Mouse (Mus musculus): ENCODE measurements around the gene Mms19. TPM values are rescaled to one million over a fixed set of nuclear protein-coding genes. Genes with fewer than 3 reads are reported as not detected.

Mms19 gene
- total RNA-seq, 4 experiments from 2014 or later, result 9.1 to 14.1 (median 9.8) TPM

- no peak for DNase-seq (ENCODE audit: low spot score in 2 of 2)
These were observed 18.0 kb upstream of the Mms19 start for GRCm38 (mm10) chr19:41998770-41999548.

GRCm38 (mm10) chr19:41997090-41997489, 16.1 kb upstream of the Mms19 start:
- DNase-seq (ENCODE audit: low spot score in 2 of 2), result no peak

GRCm38 (mm10) chr19:41995483-41995882, 14.5 kb upstream of the Mms19 start:
- DNase-seq (ENCODE audit: low spot score in 2 of 2), result no peak

- no peak for DNase-seq (ENCODE audit: low spot score in 2 of 2)
These were observed 13.1 kb upstream of the Mms19 start for GRCm38 (mm10) chr19:41994023-41994422.

- peak; percentile 77 to 79 for DNase-seq (ENCODE audit: low spot score in 2 of 2)
These were observed 12.5 kb upstream of the Mms19 start for GRCm38 (mm10) chr19:41993484-41993883.

- DNase-seq (ENCODE audit: low spot score in 2 of 2), result no peak
These were observed 12.0 kb upstream of the Mms19 start for GRCm38 (mm10) chr19:41992971-41993370.

- no peak for DNase-seq (ENCODE audit: low spot score in 2 of 2)
These were observed 11.0 kb upstream of the Mms19 start for GRCm38 (mm10) chr19:41991926-41992477.

- DNase-seq (ENCODE audit: low spot score in 2 of 2), result no peak
These were observed 8.9 kb upstream of the Mms19 start for GRCm38 (mm10) chr19:41989810-41990209.

GRCm38 (mm10) chr19:41987206-41987605, 6.2 kb upstream of the Mms19 start:
- peak; percentile 59 to 76 for DNase-seq (ENCODE audit: low spot score in 2 of 2)

- no peak for DNase-seq (ENCODE audit: low spot score in 2 of 2)
These were observed 5.0 kb upstream of the Mms19 start for GRCm38 (mm10) chr19:41985994-41986393.

- DNase-seq (ENCODE audit: low spot score in 2 of 2), result no peak
These were observed 1.8 kb upstream of the Mms19 start for GRCm38 (mm10) chr19:41982791-41983150.

- peak in 1 of 2 experiments; percentile 50 for DNase-seq (ENCODE audit: low spot score in 2 of 2)
These were observed 1.2 kb upstream of the Mms19 start for GRCm38 (mm10) chr19:41981931-41982790.

- DNase-seq (ENCODE audit: low spot score in 2 of 2), result no peak
These were observed 604 bp upstream of the Mms19 start, which contains the start of gene Ubtd1 for GRCm38 (mm10) chr19:41981595-41981927. Gene Ubtd1, plus strand, starts transcription at chr19:41981763.

GRCm38 (mm10) chr19:41980422-41980818, 537 bp downstream of the Mms19 start:
- peak in 1 of 2 experiments; percentile 31 for DNase-seq (ENCODE audit: low spot score in 2 of 2)

- DNase-seq (ENCODE audit: low spot score in 2 of 2), result no peak
These were observed 6.8 kb downstream of the Mms19 start for GRCm38 (mm10) chr19:41973891-41974794.

GRCm38 (mm10) chr19:41969618-41970017, 11.3 kb downstream of the Mms19 start:
- DNase-seq (ENCODE audit: low spot score in 2 of 2), result no peak

GRCm38 (mm10) chr19:41953574-41953973, 27.4 kb downstream of the Mms19 start:
- DNase-seq (ENCODE audit: low spot score in 2 of 2), result no peak

- no peak for DNase-seq (ENCODE audit: low spot score in 2 of 2)
These were observed 28.7 kb downstream of the Mms19 start for GRCm38 (mm10) chr19:41952287-41952686.

GRCm38 (mm10) chr19:41943841-41944240, 37.1 kb downstream of the Mms19 start:
- no peak for DNase-seq (ENCODE audit: low spot score in 2 of 2)

- no peak for DNase-seq (ENCODE audit: low spot score in 2 of 2)
These were observed 42.4 kb downstream of the Mms19 start for GRCm38 (mm10) chr19:41938539-41938938.

GRCm38 (mm10) chr19:41935921-41936320, 45.0 kb downstream of the Mms19 start:
- no peak for DNase-seq (ENCODE audit: low spot score in 2 of 2)
